Mouse (Mus musculus) left cerebral cortex, postnatal 10 days (tissue): ENCODE results near the gene Foxn1. TPM values are rescaled to one million over a fixed set of nuclear protein-coding genes. Genes with fewer than 3 reads are reported as not detected.

Experiments used
- total RNA-seq, 2 experiments: library from RNA; stranded (reverse); gene quantifications; 2 replicates each; pipeline ENCODE4 v1.2.3; 2021

Gene Foxn1
- total RNA-seq, 2 experiments from 2014 or later = not detected

Other genes with a start within 250 kb of the Foxn1 start
- 10 to 100 TPM; 31.0 to 32.6 TPM for gene Traf4, start 221.0 kb downstream of the Foxn1 start, total RNA-seq
- gene Nek8, start 209.9 kb downstream of the Foxn1 start, total RNA-seq = 1 to 10 TPM; 4.8 to 5.8 TPM
- 10 to 100 TPM; 23.8 to 27.9 TPM for gene Tlcd1, start 209.8 kb downstream of the Foxn1 start, total RNA-seq
- 100 to 1,000 TPM; 802 to 805 TPM for gene Rpl23a, start 203.0 kb downstream of the Foxn1 start, total RNA-seq
- 10 to 100 TPM; 37.0 to 39.8 TPM for gene Rab34, start 198.1 kb downstream of the Foxn1 start, total RNA-seq
- gene Proca1, start 193.2 kb downstream of the Foxn1 start, total RNA-seq = 1 to 10 TPM; 3.6 to 4.7 TPM
- 10 to 100 TPM; 60.5 to 65.2 TPM for gene Sdf2, start 140.8 kb downstream of the Foxn1 start, total RNA-seq
- gene Supt6, start 140.6 kb downstream of the Foxn1 start, total RNA-seq = 10 to 100 TPM; 86.3 to 87.6 TPM
- 100 to 1,000 TPM; 161 to 169 TPM for gene 2610507B11Rik, start 124.8 kb downstream of the Foxn1 start, total RNA-seq
- gene BC030499, start 95.7 kb downstream of the Foxn1 start, total RNA-seq = 1 to 10 TPM; 1.6 TPM
- 1 to 10 TPM; 3.1 to 3.9 TPM for gene Spag5, start 85.0 kb downstream of the Foxn1 start, total RNA-seq
- 100 to 1,000 TPM; 291 to 324 TPM for gene Aldoc, start 63.6 kb downstream of the Foxn1 start, total RNA-seq
- 10 to 100 TPM; 72.3 to 76.6 TPM for gene Pigs, start 58.1 kb downstream of the Foxn1 start, total RNA-seq
- 10 to 100 TPM; 34.6 to 35.8 TPM for gene Unc119, start 43.1 kb downstream of the Foxn1 start, total RNA-seq
- not detected for gene Slc13a2, start 35.7 kb upstream of the Foxn1 start, total RNA-seq
- 1 to 10 TPM; 8.7 to 9.6 TPM for gene Slc46a1, start 79.1 kb upstream of the Foxn1 start, total RNA-seq
- 10 to 100 TPM; 51.2 to 59.2 TPM for gene Sarm1, start 111.2 kb upstream of the Foxn1 start, total RNA-seq
- gene Vtn, start 112.5 kb upstream of the Foxn1 start, total RNA-seq = 10 to 100 TPM; 74.5 to 75.4 TPM
- gene Sebox, start 116.9 kb upstream of the Foxn1 start, total RNA-seq = 1 to 10 TPM in 1 of 2 experiments, under 1 TPM in 1; 0.61 to 1.1 TPM
- gene Tmem199, start 125.6 kb upstream of the Foxn1 start, total RNA-seq = 10 to 100 TPM; 37.2 to 38.7 TPM
- gene Poldip2, start 125.6 kb upstream of the Foxn1 start, total RNA-seq = 100 to 1,000 TPM; 117 to 119 TPM
- 10 to 100 TPM; 49.3 to 51.2 TPM for gene Tnfaip1, start 149.8 kb upstream of the Foxn1 start, total RNA-seq
- 10 to 100 TPM; 70.5 to 76.7 TPM for gene Ift20, start 149.8 kb upstream of the Foxn1 start, total RNA-seq
- 10 to 100 TPM; 26.2 to 28.8 TPM for gene Tmem97, start 164.2 kb upstream of the Foxn1 start, total RNA-seq